Mouse (Mus musculus) embryonic stem cell, embryonic (primary cell): ENCODE measurements around the gene Lhfpl2.

ENCODE experiments used
- CTCF ChIA-PET, 4 experiments: fragments of 300-600 bp in 2 of 4; fragments of 350-600 bp in 2 of 4; sonication (Branson Sonifier 250); formaldehyde crosslinking; loops; one replicate each; lab custom pipeline; 2022; ENCODE audit warnings: inconsistent platforms in 2 of 4; lab: Charles Lee
- POLR2A ChIA-PET, 4 experiments: fragments of 300-600 bp in 2 of 4; fragments of 350-600 bp in 2 of 4; sonication (Branson Sonifier 250); formaldehyde crosslinking; loops; one replicate each; lab custom pipeline; 2022; ENCODE audit warnings: antibody characterized with exemption in 4 of 4, inconsistent platforms in 1 of 4; lab: Charles Lee

The Lhfpl2 gene

DNA sequence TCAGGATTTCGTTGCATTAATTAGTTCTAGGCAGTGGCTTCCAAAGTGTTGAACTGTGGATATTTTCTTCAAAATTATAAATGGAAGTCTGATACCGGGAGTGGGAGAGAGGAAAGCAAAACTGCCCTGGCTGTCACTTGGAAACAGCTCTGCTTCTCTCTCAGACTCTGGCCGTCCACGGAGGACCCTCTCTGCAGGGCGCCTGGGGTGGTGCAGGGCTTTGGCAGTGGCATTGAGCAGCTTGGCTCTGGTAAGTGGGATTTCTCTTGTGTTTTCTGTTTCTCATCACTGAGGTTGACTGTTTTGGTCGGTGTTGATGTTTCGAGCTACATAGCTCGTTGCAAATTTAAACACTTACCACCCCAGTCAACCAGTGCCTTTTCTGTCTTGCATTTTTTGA is 53.0 kb downstream of the Lhfpl2 start:
- POLR2A ChIA-PET = no interaction called here
- CTCF ChIA-PET = no interaction called here

GRCm38 (mm10) chr13:94115476-94115875 is 57.9 kb downstream of the Lhfpl2 start:
- POLR2A ChIA-PET = interaction anchor here in 1 of 4 experiments (0.7 kb wide), 1 partner anchor 344 kb away, joined by 3 read pairs; no protein-coding TSS in a partner anchor
- CTCF ChIA-PET = interaction anchor here in 2 of 4 experiments (1.5 to 2.2 kb wide), 2 partner anchors 53 to 57 kb away, joined by 4 to 8 read pairs; no protein-coding TSS in a partner anchor

- CTCF ChIA-PET = interaction anchor here (0.7 to 2.2 kb wide), 8 partner anchors 9 to 138 kb away, joined by 3 to 8 read pairs (median 3); no protein-coding TSS in a partner anchor
- POLR2A ChIA-PET = interaction anchor here in 1 of 4 experiments (1.3 kb wide), 1 partner anchor 52 kb away, joined by 4 read pairs; no protein-coding TSS in a partner anchor
Observed at GRCm38 (mm10) chr13:94116705-94117410, 59.3 kb downstream of the Lhfpl2 start.

- ChIA-PET POLR2A (interaction anchor here in 2 of 4 experiments (0.6 to 1.4 kb wide), 5 partner anchors 52 to 427 kb away, joined by 3 to 4 read pairs (median 4); no protein-coding TSS in a partner anchor), CTCF (interaction anchor here (0.6 to 2.2 kb wide), 26 partner anchors 9 to 293 kb away, joined by 3 to 8 read pairs (median 3); no protein-coding TSS in a partner anchor)
Observed at GRCm38 (mm10) chr13:94117522-94117921, 59.9 kb downstream of the Lhfpl2 start.

DNA sequence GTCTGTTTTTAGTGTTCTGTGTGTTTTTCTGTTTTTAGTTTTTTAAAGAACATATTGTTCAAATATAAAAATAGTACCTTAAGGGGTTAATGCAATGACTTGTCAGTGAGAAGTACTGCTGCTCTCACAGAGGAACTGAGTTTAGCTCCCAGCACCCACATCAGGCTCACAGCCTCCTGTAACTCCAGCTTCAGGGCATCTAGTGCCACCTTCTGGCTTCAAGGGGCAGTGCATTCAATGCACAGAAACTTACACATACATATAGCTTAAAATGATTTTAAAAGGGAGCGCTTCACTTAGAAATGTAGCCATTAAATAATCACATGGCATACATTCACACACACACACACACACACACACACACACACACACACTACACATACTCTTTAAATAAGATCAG is 60.5 kb downstream of the Lhfpl2 start:
- CTCF ChIA-PET = interaction anchor here (0.6 to 1.6 kb wide), 27 partner anchors 9 to 293 kb away, joined by 3 to 6 read pairs (median 3); no protein-coding TSS in a partner anchor
- POLR2A ChIA-PET = interaction anchor here in 3 of 4 experiments (0.6 to 1.4 kb wide), 6 partner anchors 52 to 428 kb away, joined by 3 to 6 read pairs (median 4); no protein-coding TSS in a partner anchor

- ChIA-PET POLR2A (no interaction called here), CTCF (interaction anchor here in 2 of 4 experiments (0.8 to 1.6 kb wide), 3 partner anchors 51 to 213 kb away, joined by 3 read pairs; no protein-coding TSS in a partner anchor)
Observed at GRCm38 (mm10) chr13:94119309-94119708, 61.7 kb downstream of the Lhfpl2 start.

DNA sequence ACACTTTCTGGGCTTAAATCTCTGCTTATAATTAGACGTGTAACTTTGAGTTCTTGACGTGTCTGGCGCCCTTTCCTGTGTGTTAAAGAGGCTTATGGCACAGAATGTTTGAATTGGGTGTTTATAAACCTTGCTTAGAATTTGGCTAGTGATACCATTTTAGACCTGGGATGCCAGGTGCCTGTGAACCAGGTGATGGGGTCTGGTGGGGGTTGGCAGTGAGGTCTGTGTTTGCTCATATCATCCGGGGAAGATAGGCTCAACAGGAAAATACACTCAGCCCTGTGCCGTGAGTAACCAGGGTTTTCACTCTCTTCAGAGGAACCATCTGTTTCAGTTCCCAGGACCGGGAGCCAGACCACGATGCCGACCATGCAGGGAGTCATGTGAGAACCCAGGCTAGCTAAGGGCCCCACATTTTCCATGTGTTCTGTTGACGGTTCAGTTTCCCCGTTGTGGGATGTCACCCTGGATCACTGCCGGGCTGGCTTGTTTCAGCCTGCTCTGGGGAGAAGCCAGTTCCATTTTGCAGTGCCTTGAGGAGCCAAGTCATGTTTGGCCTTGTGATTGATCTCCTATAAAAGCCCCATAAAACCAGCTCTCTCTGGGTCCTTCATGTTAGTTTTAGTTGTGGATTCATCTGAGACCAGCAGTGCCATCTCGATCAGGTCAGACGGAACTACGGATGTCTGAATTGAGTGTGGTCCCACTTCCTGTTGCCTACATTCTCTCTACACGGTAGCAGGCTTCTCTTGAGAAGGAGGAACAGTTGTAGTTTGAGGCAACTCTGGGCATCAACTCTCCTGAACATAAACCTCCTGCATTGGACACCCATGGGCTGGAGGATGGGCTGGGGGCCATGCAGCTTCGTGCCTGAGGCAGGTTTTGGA is 65.4 kb downstream of the Lhfpl2 start:
- ChIA-PET CTCF (interaction anchor here in 1 of 4 experiments (0.6 kb wide), 1 partner anchor 17 kb away, joined by 3 read pairs; no protein-coding TSS in a partner anchor), POLR2A (no interaction called here)

DNA sequence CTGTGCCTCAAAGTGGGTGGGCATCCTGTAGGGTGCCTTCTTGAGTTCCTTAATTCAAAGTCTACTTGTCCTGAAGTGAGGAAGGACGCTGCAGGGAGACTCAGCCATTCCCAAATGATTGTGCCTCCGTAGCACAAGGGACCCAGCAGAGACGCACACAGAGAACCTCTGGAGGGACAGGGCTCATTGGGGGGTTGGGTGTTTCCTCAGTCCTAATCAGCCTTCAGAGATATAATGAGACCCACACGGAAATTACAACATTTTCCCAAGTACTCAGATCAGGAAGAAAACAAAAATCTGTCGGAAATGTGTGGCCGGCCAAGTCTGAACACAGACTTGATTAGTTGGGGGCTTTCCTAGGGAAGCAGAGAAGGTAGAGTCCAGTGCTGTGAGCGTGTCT is 72.8 kb downstream of the Lhfpl2 start:
- CTCF ChIA-PET = interaction anchor here in 1 of 4 experiments (1.6 kb wide), 1 partner anchor 47 kb away, joined by 4 read pairs; no protein-coding TSS in a partner anchor
- POLR2A ChIA-PET = interaction anchor here in 1 of 4 experiments (0.6 kb wide), 1 partner anchor 44 kb away, joined by 3 read pairs; no protein-coding TSS in a partner anchor

DNA sequence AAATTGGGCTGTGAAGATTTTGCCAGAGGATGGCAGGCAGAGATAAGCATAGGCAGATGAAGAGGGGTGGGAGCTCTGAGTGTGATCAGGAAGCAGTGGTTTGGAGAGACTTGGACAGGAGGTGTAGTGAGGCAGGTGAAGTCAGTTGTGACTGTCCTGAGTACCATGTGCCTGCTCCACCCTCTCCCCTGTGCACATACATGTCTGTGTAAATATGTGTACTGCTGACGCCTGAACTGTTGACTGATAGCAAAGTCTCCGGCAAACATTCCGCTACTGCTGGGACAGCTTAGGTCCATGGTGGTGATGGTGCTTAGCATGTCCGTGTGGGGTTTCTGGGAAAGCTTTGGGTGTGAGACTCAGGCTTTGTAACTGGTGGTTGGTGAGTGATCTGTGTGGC is 73.5 kb downstream of the Lhfpl2 start:
- POLR2A ChIA-PET = interaction anchor here in 3 of 4 experiments (0.6 to 1.1 kb wide), 3 partner anchors 11 to 74 kb away, joined by 3 read pairs; no protein-coding TSS in a partner anchor
- CTCF ChIA-PET = interaction anchor here in 2 of 4 experiments (0.6 to 1.6 kb wide), 2 partner anchors 13 to 46 kb away, joined by 4 to 5 read pairs; no protein-coding TSS in a partner anchor

DNA sequence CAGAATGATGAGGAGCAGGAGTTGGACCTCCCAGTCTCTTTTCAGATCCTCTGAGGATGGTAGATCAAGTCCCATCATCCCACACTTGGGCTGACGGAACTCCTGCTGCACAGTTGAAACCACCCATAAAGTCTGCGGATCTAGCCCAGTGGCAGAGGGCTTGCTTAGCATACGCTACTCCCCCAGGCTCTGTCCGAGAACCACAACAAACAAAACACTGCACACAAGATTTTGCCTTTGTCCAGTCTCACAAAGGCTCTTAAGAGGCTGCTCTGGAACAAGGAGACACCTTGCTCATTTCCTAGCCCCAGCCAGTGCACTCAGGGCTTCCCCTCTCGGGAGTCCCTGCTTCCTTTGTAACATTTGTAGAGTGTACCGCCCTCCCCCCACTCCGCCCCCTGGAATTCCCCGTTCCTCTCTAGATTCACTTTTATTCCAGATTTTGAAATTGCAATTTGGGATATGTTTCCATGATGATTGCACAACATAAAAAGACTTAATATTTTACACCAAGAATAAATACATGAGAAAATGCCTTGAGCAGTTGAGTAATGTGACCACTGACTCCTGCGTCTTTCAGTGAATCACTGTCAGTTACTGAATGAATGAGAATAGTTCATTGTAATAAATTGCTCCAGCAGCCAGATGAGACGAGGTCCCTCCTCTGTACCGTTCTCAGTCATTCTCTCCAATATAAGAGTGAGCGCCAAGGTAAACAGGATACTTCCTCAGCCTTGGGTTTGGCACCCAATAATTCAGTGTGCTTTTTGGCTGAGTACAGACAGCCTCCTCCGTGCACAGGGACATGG is 74.8 kb downstream of the Lhfpl2 start:
- CTCF ChIA-PET = interaction anchor here in 1 of 4 experiments (1.6 kb wide), 1 partner anchor 45 kb away, joined by 4 read pairs; no protein-coding TSS in a partner anchor
- POLR2A ChIA-PET = interaction anchor here in 1 of 4 experiments (0.5 kb wide), 1 partner anchor 62 kb away, joined by 3 read pairs; no protein-coding TSS in a partner anchor

GRCm38 (mm10) chr13:94134646-94135045 is 77.0 kb downstream of the Lhfpl2 start:
- ChIA-PET POLR2A (interaction anchor here in 1 of 4 experiments (1.1 kb wide), 2 partner anchors 70 kb away, joined by 3 read pairs; no protein-coding TSS in a partner anchor), CTCF (no interaction called here)

DNA sequence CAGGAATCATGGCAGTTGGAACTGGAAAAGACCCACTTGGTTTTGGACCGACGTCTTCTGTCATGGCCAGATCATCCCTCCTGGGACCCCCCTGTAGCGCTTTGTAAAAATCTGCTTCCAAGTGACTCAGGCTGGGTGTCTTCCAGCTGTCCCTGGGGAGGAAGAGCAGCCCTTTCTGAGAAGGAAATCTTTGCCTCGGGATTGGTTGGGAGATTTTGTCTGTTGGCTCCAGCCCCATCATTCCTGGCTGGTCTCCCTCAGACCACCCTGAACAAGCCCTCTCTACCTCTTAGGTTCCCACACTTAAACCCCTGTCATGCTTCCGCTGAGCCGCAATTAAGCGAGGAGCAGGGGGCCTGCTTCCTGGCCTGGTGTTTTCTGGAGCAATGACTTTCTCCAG is 77.6 kb downstream of the Lhfpl2 start:
- CTCF ChIA-PET = interaction anchor here in 1 of 4 experiments (0.6 kb wide), 1 partner anchor 294 kb away, joined by 4 read pairs; no protein-coding TSS in a partner anchor
- POLR2A ChIA-PET = interaction anchor here in 1 of 4 experiments (1.1 to 1.4 kb wide), 3 partner anchors 21 to 70 kb away, joined by 3 read pairs; no protein-coding TSS in a partner anchor

GRCm38 (mm10) chr13:94139713-94140445 is 82.3 kb downstream of the Lhfpl2 start:
- POLR2A ChIA-PET = no interaction called here
- CTCF ChIA-PET = interaction anchor here in 1 of 4 experiments (0.6 kb wide), 1 partner anchor 17 kb away, joined by 3 read pairs; no protein-coding TSS in a partner anchor

GRCm38 (mm10) chr13:94140446-94140845 is 82.8 kb downstream of the Lhfpl2 start:
- ChIA-PET POLR2A (interaction anchor here in 1 of 4 experiments (0.6 kb wide), 1 partner anchor 384 kb away, joined by 3 read pairs; no protein-coding TSS in a partner anchor), CTCF (interaction anchor here in 1 of 4 experiments (0.6 kb wide), 1 partner anchor 17 kb away, joined by 3 read pairs; no protein-coding TSS in a partner anchor)

DNA sequence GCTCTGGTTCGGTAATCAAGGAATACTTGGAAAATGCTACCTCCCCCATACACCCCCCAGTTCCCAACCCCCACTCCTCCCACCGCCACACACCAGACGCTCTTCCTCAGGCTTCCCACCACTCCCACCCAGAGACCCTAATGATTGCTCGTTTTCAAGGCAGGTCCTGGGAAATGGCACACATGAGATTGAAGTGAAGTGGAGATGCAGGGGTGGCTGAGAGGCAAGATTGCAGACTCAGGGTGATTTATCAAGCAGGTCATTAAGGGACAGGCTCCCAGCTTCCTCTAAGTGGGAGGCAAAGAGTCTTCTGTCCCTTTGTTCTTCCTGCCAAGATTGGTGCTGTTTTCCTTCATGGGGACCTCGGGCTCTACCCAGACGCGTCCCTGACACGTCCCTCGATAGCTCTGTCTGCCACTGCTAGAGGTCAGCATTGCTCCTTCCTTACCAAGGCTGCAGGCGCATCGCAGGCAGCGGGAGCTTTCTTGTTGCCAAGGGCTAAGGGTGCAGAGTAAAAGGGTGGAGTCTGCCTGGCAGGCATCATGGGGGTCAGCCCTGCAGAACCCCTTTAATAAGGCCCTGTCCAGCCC is 85.6 kb downstream of the Lhfpl2 start:
- ChIA-PET CTCF (interaction anchor here in 3 of 4 experiments (1.0 to 1.5 kb wide), 4 partner anchors 34 to 62 kb away, joined by 3 to 8 read pairs (median 3); no protein-coding TSS in a partner anchor), POLR2A (interaction anchor here in 1 of 4 experiments (1.2 to 1.7 kb wide), 3 partner anchors 10 to 28 kb away, joined by 4 read pairs; no protein-coding TSS in a partner anchor)

DNA sequence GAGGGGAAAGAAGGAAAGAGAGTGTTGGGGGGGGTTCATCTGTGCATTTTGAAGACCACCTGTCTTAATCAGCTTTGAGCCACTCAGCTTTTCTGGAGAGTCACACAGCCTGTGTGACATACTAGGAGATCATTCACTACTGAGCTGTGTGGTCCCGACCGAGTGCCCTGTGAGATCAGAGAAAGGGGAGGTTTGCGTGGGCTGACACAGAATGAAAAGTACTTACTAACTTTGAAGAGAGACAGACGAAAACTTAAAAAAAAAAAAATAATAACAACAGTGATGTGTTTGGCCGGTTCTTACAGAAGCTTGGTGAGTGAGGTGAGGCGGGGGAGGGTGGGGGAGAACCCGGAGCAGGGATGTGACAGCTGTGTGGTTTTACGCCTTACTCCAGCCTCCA is 86.9 kb downstream of the Lhfpl2 start:
- ChIA-PET POLR2A (interaction anchor here in 1 of 4 experiments (0.6 to 1.4 kb wide), 2 partner anchors 27 to 52 kb away, joined by 3 to 4 read pairs; no protein-coding TSS in a partner anchor), CTCF (no interaction called here)
